Mouse (Mus musculus): ENCODE measurements around the gene Prpf6. TPM values are rescaled to one million over a fixed set of nuclear protein-coding genes. Genes with fewer than 3 reads are reported as not detected.

Gene Prpf6
- polyA plus RNA-seq, 1 experiment, result 10.4 TPM

DNA sequence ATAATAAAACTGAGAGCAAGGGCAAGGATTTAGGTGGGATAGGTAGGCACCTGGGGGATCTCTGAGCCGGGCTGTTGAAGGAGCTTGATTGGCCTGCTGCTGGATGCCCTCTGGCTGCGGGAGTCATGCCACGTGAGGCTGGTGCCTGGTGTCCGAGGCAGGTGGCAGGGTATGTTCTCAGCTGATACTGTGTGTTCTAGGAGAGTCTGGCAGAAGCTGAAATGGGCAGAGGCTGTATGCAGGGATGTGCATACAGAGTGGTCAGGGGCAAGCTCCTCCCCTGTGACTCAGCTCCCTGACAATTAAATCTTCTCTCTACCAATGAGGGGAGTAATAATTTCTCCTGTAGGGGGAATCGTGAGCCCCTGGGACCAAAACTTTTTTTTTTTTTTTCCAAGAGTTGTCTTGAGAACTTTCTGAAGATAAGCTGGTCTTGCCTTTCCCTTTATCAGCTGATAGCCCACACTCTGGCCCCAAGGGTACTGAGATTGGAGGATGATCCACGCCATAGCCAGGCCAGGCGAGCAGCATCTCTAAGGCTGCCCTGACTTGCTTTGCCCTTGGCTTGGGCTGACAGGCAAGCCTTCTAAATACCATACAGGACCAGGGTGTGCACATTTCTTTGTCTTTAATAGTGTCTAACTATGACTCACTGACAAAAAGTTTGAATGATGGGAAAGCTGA is 5.9 kb downstream of the Prpf6 start:
- peaks cover 12% of the 10 kb centered on the region; the same call in 1 of the 2 replicates for H3K4me1 ChIP-seq (ENCODE audit: control insufficient read depth, insufficient read depth, insufficient read length, low read length)
- peaks cover 3% of the 10 kb centered on the region; the same call in 1 of the 2 replicates for H3K36me3 ChIP-seq (ENCODE audit: control insufficient read depth, insufficient read depth, low read length)
- no peak for TF ChIP-seq CTCF (IDR thresholded peaks at IDR 0.05; ENCODE audit: extremely low read depth, insufficient read length, insufficient replicate concordance, low read depth, low read length)
- no peak for TF ChIP-seq POLR2A (IDR thresholded peaks at IDR 0.05; ENCODE audit: low read depth, low read length)
- no peak overlapping the region for H3K27ac ChIP-seq (ENCODE audit: insufficient read depth, low read depth, low read length)
- H3K27me3 ChIP-seq (ENCODE audit: control insufficient read depth, insufficient read depth, low read length), result no peaks in the 10 kb centered on the region
- no peak overlapping the region for H3K4me3 ChIP-seq (ENCODE audit: low read depth, low read length)
- 69% methylated on average over 7 of the region's 7 CpGs for WGBS

DNA sequence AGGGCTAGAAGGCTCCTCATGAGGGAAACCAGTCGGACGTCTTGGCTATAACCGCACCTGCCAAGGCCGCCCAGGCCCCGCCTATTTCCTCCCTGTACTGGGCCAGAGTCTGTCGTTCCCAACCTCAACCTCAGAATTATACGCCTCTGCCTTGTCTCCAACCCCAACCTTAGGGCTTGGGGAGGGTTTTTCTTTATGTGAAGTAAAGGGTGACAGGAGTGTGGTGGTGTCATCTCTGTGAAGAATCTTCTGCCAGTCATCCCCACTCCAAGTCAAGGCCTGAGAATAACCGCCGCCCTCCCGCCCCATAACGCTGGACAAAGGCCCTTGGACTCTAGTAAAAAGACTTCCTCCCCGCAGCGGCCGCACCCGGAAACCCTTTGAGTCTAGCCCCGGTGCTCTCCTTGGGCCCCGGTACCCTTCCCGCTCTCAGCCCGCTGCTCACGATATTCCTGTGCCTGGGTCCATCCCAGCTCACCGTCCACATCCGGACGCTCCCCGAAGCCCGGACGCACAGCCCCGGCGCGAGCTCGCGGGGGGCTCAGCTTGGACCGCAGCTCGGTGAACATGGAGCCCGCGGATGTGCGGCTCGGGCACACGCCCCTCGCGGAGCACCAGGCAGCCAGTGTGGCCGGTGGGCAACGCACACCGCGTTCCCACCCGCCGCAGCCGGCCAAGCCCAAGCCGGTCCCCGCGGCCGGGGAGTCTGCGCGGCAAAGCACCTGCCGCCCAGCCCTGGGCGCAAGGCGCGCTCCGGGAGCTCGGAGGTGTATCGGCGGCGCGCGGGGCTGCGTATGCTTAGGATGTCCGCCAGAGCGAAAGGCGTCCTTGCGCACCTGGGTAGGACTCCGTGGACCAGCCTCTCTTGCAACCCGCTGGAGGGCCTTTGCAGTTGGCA is 7.0 kb downstream of the Prpf6 start, which contains the start of gene Samd10:
Gene Samd10 (minus strand): TSS at position 759 of the 898 bp plus-strand sequence.
- Histone ChIP-seq H3K36me3 (ENCODE audit: control insufficient read depth, insufficient read depth, low read length) (peaks cover 3% of the 10 kb centered on the region; the same call in 1 of the 2 replicates), H3K4me3 (ENCODE audit: low read depth, low read length) (peak within 1 kb of the TSS; percentile 84), H3K27me3 (ENCODE audit: control insufficient read depth, insufficient read depth, low read length) (no peaks in the 10 kb centered on the region), H3K27ac (ENCODE audit: insufficient read depth, low read depth, low read length) (peak within 1 kb of the TSS; percentile 96), H3K4me1 (ENCODE audit: control insufficient read depth, insufficient read depth, insufficient read length, low read length) (peaks cover 12% of the 10 kb centered on the region; the same call in 1 of the 2 replicates)
- WGBS, result 1% methylated on average over 71 of the region's 71 CpGs
- TF ChIP-seq POLR2A (IDR thresholded peaks at IDR 0.05; ENCODE audit: low read depth, low read length) (peak; percentile 57; the same call in 1 of the 2 replicates), CTCF (IDR thresholded peaks at IDR 0.05; ENCODE audit: extremely low read depth, insufficient read length, insufficient replicate concordance, low read depth, low read length) (peak; percentile 17; the same call in 1 of the 2 replicates)

DNA sequence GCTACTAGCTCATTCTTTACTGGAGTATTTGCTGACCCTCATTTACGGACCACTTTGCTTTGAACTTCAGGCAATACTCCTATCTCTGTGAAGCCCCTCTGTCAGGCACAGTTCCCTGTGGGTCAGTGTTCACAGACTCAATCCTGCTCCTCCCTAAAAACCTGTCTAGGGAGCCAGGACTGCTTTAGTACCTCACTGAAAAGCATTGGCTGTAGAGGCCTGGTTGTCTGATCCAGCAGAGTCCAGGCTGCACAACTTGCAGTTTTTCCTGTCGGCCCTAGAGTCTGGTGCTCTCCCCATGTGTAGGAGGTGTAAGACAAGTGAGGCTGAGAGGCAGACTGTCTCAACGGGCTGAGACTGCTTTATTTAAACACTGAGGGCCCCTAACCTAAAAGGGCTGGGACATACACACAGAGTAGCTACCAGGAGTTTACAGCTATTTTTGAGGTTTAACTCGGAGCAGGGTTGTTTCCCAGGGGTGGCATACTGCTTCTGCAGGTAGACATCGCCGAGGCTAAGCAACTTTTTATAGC is 8.6 kb downstream of the Prpf6 start:
- Histone ChIP-seq H3K4me1 (ENCODE audit: control insufficient read depth, insufficient read depth, insufficient read length, low read length) (peaks cover 12% of the 10 kb centered on the region; the same call in 1 of the 2 replicates), H3K27me3 (ENCODE audit: control insufficient read depth, insufficient read depth, low read length) (no peaks in the 10 kb centered on the region), H3K36me3 (ENCODE audit: control insufficient read depth, insufficient read depth, low read length) (peaks cover 3% of the 10 kb centered on the region; the same call in 1 of the 2 replicates), H3K4me3 (ENCODE audit: low read depth, low read length) (peak overlapping the region; percentile 69; the same call in 1 of the 2 replicates), H3K27ac (ENCODE audit: insufficient read depth, low read depth, low read length) (peak overlapping the region; percentile 71; the same call in 1 of the 2 replicates)
- TF ChIP-seq POLR2A (IDR thresholded peaks at IDR 0.05; ENCODE audit: low read depth, low read length) (no peak), CTCF (IDR thresholded peaks at IDR 0.05; ENCODE audit: extremely low read depth, insufficient read length, insufficient replicate concordance, low read depth, low read length) (no peak)
- 56% methylated on average over 6 of the region's 6 CpGs for whole genome bisulfite sequencing

DNA sequence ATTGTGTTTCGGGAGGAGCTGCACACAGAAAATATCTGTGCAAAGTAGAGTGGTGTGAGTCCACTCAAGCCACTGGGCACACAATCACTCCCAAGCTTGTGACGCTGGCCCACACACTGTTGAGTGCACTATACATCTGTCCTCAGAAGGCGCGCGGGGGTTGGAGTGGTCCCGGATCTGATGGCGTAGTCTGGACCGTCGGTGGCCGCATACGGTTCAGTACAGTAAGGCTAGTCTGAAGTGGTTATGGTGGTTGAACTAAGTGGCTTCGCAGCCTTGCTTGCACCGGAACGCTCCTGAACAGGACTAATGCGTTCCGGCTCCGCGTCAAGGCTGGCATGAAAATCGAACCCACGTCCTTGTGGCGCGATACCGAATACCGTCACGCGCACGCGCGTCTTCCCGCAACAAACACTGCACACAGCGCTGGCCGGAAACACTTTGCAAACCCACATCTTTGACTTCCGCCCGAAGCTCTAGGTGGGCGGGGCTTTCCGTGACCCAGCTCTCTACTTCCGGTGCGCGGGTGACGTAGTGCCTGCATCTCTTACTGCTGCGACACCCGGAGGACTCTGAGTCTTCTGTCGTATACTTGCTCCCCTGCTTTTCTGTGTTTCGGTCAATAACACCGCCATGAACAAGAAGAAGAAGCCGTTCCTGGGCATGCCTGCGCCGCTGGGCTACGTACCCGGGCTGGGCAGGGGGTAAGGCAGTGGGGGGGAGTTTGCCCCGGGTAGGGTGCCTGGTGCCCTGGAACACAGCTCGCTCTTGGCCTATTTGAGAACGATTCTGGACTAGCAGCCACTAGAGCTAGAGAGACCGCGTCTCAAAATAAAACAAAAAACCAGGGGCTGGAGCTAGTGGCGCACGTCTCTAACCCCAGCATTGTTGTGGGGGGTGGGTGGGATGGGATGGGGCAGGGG is 9.4 kb downstream of the Prpf6 start:
- peak; percentile 28; the same call in 1 of the 2 replicates for TF ChIP-seq POLR2A (IDR thresholded peaks at IDR 0.05; ENCODE audit: low read depth, low read length)
- TF ChIP-seq CTCF (IDR thresholded peaks at IDR 0.05; ENCODE audit: extremely low read depth, insufficient read length, insufficient replicate concordance, low read depth, low read length), result no peak
- H3K4me1 ChIP-seq (ENCODE audit: control insufficient read depth, insufficient read depth, insufficient read length, low read length), result peaks cover 12% of the 10 kb centered on the region; the same call in 1 of the 2 replicates
- peak overlapping the region; percentile 71 for H3K27ac ChIP-seq (ENCODE audit: insufficient read depth, low read depth, low read length)
- peak overlapping the region; percentile 69 for H3K4me3 ChIP-seq (ENCODE audit: low read depth, low read length)
- peaks cover 2% of the 10 kb centered on the region; the same call in 1 of the 2 replicates for H3K36me3 ChIP-seq (ENCODE audit: control insufficient read depth, insufficient read depth, low read length)
- no peaks in the 10 kb centered on the region for H3K27me3 ChIP-seq (ENCODE audit: control insufficient read depth, insufficient read depth, low read length)
- under 1% methylated on average over 57 of the region's 57 CpGs for WGBS

DNA sequence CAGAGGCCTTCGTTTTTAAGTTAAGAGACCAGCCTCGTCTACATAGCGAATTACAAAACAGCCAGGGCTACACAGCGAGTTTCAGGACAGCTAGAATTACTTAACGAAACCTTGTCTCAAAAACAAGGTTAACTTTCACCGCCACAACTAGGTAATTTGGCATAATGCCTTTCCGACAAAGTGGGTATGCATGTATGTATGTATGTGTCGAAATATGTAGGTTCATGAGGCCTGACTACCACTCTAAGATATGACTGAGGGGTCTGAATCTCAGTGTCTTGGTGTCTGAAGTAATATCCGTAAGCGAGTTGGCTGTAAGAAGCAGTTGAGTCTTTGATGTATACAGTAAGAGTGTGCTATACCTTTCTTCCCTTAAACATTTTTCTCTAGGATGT is 10.1 kb downstream of the Prpf6 start:
- peak overlapping the region; percentile 69 for H3K4me3 ChIP-seq (ENCODE audit: low read depth, low read length)
- no peaks in the 10 kb centered on the region for H3K27me3 ChIP-seq (ENCODE audit: control insufficient read depth, insufficient read depth, low read length)
- H3K36me3 ChIP-seq (ENCODE audit: control insufficient read depth, insufficient read depth, low read length), result 0 out of 2 replicates have a peak, but pooled peaks cover 2% of the 10 kb centered on the region
- H3K4me1 ChIP-seq (ENCODE audit: control insufficient read depth, insufficient read depth, insufficient read length, low read length), result peaks cover 12% of the 10 kb centered on the region; the same call in 1 of the 2 replicates
- 20% methylated on average over 10 of the region's 10 CpGs for WGBS
- no peak overlapping the region for H3K27ac ChIP-seq (ENCODE audit: insufficient read depth, low read depth, low read length)
- TF ChIP-seq CTCF (IDR thresholded peaks at IDR 0.05; ENCODE audit: extremely low read depth, insufficient read length, insufficient replicate concordance, low read depth, low read length) (no peak), POLR2A (IDR thresholded peaks at IDR 0.05; ENCODE audit: low read depth, low read length) (no peak)

DNA sequence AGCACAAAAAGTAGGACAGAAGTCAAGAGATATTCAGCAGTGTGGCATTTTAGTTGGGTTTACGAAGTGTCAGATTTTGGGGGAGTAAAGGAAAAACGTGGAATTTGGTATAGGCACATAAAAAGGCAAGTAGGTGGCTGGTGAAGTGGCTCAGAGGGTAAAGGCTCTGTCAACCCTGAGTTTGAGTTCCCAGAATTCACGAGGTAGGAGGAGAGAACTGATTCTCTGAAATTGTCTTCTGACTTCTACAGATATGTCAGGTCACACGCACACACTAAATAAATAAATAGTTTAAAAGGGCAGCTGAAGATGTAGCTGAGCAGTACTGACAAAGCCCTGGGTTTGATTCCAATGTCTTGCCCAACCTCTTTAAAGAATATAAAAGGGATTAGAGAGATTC is 10.7 kb downstream of the Prpf6 start:
- Histone ChIP-seq H3K4me1 (ENCODE audit: control insufficient read depth, insufficient read depth, insufficient read length, low read length) (peaks cover 12% of the 10 kb centered on the region; the same call in 1 of the 2 replicates), H3K27ac (ENCODE audit: insufficient read depth, low read depth, low read length) (no peak overlapping the region), H3K36me3 (ENCODE audit: control insufficient read depth, insufficient read depth, low read length) (no peaks in the 10 kb centered on the region), H3K27me3 (ENCODE audit: control insufficient read depth, insufficient read depth, low read length) (no peaks in the 10 kb centered on the region), H3K4me3 (ENCODE audit: low read depth, low read length) (no peak overlapping the region)
- TF ChIP-seq CTCF (IDR thresholded peaks at IDR 0.05; ENCODE audit: extremely low read depth, insufficient read length, insufficient replicate concordance, low read depth, low read length), result no peak
- no peak for TF ChIP-seq POLR2A (IDR thresholded peaks at IDR 0.05; ENCODE audit: low read depth, low read length)
- WGBS, result 66% methylated on average over 4 of the region's 4 CpGs

Data from small intestine, adult 2 months (tissue).